Mouse (Mus musculus): Measurements from ENCODE around the gene Cwh43. TPM values are rescaled to one million over a fixed set of nuclear protein-coding genes. Genes with fewer than 3 reads are reported as not detected.
"Not testable (repeated sequence)": the region's sequence is repeated elsewhere in the genome, so short reads cannot be mapped to it uniquely, and the experiment has no call there.

Cwh43 gene
- total RNA-seq, 2 experiments from 2014 or later, result 1.6 to 1.9 TPM

- no peak for TF ChIP-seq CTCF (IDR thresholded peaks at IDR 0.05)
- no peak overlapping the region for H3K4me3 ChIP-seq
- intact Hi-C loops (cut with DNase I), result loop anchor here (5.0 kb wide), 1 partner anchor 1728 kb away; no protein-coding TSS in a partner anchor
- no peak for DNase-seq (ENCODE audit: extremely low spot score in 1 of 2, low spot score in 2 of 2)
- no peak overlapping the region for H3K27ac ChIP-seq
These were observed 28.9 kb downstream of the Cwh43 start for GRCm38 (mm10) chr5:73434764-73435163.

DNA sequence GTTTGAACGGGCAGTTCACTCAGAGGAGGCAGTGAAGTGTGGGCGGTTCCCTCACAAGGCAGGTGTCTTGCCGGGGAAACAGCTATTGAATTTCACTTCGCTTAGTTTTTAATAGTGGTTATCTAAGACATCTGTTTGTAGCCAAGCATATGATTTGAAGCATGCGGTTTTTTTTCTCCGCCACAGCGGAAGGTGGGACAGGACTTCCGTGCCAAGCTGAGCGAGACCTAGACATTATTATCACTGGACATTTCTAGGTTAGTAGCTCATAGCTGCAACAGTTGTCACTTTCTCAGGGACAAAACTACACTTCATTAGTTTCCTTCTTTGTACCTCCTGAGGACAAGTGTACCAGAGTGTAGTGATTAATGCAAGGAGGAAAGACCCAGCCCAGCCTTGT is 36.3 kb downstream of the Cwh43 start:
- intact Hi-C loops (cut with DNase I), result no loop called here
- no peak for DNase-seq (ENCODE audit: extremely low spot score in 1 of 2, low spot score in 2 of 2)
- Histone ChIP-seq H3K27ac (no peak overlapping the region), H3K4me3 (no peak overlapping the region)
- TF ChIP-seq CTCF (IDR thresholded peaks at IDR 0.05), result no peak

- intact Hi-C loops (cut with DNase I), result no loop called here
- no peak for TF ChIP-seq CTCF (IDR thresholded peaks at IDR 0.05)
- no peak overlapping the region for H3K27ac ChIP-seq
- DNase-seq (ENCODE audit: extremely low spot score in 1 of 2, low spot score in 2 of 2), result no peak
- no peak overlapping the region for H3K4me3 ChIP-seq
These were observed 44.4 kb downstream of the Cwh43 start for GRCm38 (mm10) chr5:73450276-73450675.

GRCm38 (mm10) chr5:73454502-73455306 is 48.8 kb downstream of the Cwh43 start:
- TF ChIP-seq CTCF (IDR thresholded peaks at IDR 0.05), result no peak
- Histone ChIP-seq H3K27ac (no peak overlapping the region), H3K4me3 (no peak overlapping the region)
- no peak for DNase-seq (ENCODE audit: extremely low spot score in 1 of 2, low spot score in 2 of 2)
- intact Hi-C loops (cut with DNase I), result no loop called here

DNA sequence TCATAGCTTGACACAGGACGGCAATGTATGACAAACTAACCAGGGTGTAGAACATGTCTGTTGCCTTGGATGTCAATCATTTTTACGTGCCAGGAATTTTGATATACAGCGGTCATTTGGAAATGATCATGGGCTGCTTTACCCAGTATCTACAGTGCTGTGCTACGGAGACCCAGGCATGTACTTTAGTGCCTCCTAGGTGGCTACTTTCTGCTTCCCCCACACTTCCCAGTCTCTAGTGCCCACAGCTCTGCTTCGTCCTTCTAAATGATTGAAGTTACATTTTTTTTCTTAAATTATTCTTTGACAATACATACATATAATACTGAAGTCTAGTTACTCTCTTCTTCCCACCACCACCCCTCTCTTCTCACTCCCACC is 49.4 kb downstream of the Cwh43 start:
- no peak for DNase-seq (ENCODE audit: extremely low spot score in 1 of 2, low spot score in 2 of 2)
- intact Hi-C loops (cut with DNase I), result no loop called here
- TF ChIP-seq CTCF (IDR thresholded peaks at IDR 0.05), result no peak
- no peak overlapping the region for H3K4me3 ChIP-seq
- H3K27ac ChIP-seq, result no peak overlapping the region

GRCm38 (mm10) chr5:73468462-73469433 is 62.9 kb downstream of the Cwh43 start:
- Histone ChIP-seq H3K4me3 (no peak overlapping the region), H3K27ac (no peak overlapping the region)
- intact Hi-C loops (cut with DNase I), result no loop called here
- no peak for DNase-seq (ENCODE audit: extremely low spot score in 1 of 2, low spot score in 2 of 2)
- no peak for TF ChIP-seq CTCF (IDR thresholded peaks at IDR 0.05)

DNA sequence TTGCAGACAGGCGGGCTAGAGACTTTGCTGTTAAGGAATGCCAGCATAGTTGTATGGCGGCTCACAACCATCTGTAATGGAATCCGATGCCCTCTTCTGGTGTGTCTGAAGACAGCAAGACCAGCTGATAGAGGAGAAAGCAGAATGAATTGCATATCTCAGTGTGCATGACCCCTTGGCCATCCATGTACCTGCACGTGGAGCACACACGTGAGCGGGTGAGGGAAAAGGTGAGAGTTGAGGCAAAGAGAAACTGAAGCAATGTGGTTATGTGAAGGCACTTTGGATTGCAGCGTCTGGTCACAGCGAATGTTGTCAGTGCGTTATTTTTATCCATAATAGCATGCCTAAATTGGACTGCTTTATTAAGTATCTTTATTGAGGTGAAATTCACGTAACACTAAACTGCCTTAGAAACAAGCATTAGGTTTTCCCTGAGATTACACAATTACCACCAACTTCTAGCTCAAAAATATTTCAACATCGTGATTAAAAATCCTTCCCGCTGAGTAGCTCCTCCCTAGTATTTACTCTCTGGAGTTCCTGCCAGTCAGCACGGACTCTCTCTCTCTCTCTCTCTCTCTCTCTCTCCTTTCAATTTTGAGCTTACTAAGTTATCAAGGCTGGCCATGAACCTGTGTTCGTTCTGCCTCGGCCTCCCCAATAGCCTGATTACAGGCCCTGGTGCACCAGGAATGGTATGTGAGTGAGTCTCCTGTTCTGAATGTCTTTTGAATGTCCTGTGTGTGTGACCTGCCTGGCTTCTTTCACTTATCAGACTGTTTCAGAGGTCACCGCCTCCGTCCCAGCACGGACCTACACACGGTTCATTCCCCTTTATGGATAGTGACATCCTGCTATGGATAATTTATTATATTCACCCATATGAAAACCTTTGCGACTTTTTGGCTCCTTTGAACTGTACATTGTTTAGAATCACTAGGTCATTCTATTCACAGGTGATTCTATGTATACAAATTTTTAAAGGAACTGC is 68.8 kb downstream of the Cwh43 start:
- intact Hi-C loops (cut with DNase I), result no loop called here
- no peak for TF ChIP-seq CTCF (IDR thresholded peaks at IDR 0.05)
- H3K4me3 ChIP-seq, result no peak overlapping the region
- H3K27ac ChIP-seq, result no peak overlapping the region
- no peak for DNase-seq (ENCODE audit: extremely low spot score in 1 of 2, low spot score in 2 of 2)

- intact Hi-C loops (cut with DNase I), result no loop called here
- Histone ChIP-seq H3K4me3 (no peak within 1 kb of the TSS), H3K27ac (no peak within 1 kb of the TSS)
- no peak for DNase-seq (ENCODE audit: extremely low spot score in 1 of 2, low spot score in 2 of 2)
- no peak for TF ChIP-seq CTCF (IDR thresholded peaks at IDR 0.05)
These were observed 74.8 kb downstream of the Cwh43 start, which contains the start of gene Dcun1d4 for GRCm38 (mm10) chr5:73480700-73481099. Gene Dcun1d4 (plus strand): TSS chr5:73481000.

DNA sequence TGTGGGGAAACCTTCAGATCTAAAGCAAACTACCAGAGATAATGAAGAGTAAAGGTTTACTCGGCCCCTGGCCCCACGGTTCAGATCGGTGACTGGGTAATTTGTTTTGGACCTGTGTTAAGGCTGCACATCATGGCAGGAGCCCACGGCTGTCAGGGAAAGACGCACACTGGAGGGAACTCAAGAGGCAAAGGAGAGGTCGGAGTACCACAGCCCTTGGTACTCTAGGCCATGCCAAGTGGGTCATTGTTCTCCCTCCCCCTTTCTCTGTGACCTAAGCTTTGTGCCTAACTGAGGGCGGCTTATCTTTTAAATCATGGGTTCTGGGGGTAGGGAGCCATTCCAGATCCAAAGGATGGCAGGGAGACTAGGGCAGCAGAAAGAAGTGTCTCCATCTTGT is 75.5 kb downstream of the Cwh43 start:
- DNase-seq (ENCODE audit: extremely low spot score in 1 of 2, low spot score in 2 of 2), result no peak
- no peak overlapping the region for H3K4me3 ChIP-seq
- no peak overlapping the region for H3K27ac ChIP-seq
- intact Hi-C loops (cut with DNase I), result no loop called here
- TF ChIP-seq CTCF (IDR thresholded peaks at IDR 0.05), result no peak

- H3K27ac ChIP-seq; intact Hi-C loops (cut with DNase I); H3K4me3 ChIP-seq; DNase-seq (ENCODE audit: extremely low spot score in 1 of 2, low spot score in 2 of 2): not testable (repeated sequence)
These were observed 76.5 kb downstream of the Cwh43 start for GRCm38 (mm10) chr5:73482381-73482780.

GRCm38 (mm10) chr5:73484016-73484615 is 78.2 kb downstream of the Cwh43 start:
- TF ChIP-seq CTCF (IDR thresholded peaks at IDR 0.05), result no peak
- H3K4me3 ChIP-seq, result no peak overlapping the region
- H3K27ac ChIP-seq, result no peak overlapping the region
- DNase-seq (ENCODE audit: extremely low spot score in 1 of 2, low spot score in 2 of 2), result no peak
- intact Hi-C loops (cut with DNase I), result no loop called here
